Mouse (Mus musculus): Measurements from ENCODE around the gene Nkap.
A peak's percentile ranks its signal among the peaks of the same experiment; 100 is the strongest.
"Not testable (repeated sequence)": the region's sequence is repeated elsewhere in the genome, so short reads cannot be mapped to it uniquely, and the experiment has no call there.

Gene Nkap

DNA sequence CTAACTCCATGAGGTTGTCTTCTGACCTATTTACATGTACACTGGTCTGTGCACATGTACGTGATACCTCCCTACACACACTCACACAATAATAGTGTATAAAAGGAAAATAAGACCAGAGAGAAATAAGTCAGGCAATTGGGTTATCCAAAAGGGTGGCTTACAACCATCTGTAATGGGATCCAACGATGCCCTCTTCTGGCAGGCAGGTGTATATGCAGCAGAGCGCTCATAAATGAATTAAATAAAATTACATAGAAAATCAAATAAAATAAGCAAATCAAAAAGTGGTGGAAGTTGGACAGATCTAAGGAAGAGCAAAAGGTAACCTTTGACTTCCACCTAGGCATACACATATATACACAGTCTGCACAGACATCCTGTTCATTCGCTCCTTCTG is 31.2 kb downstream of the Nkap start:
- DNase-seq (ENCODE audit: low read depth, low spot score) = no peak

DNA sequence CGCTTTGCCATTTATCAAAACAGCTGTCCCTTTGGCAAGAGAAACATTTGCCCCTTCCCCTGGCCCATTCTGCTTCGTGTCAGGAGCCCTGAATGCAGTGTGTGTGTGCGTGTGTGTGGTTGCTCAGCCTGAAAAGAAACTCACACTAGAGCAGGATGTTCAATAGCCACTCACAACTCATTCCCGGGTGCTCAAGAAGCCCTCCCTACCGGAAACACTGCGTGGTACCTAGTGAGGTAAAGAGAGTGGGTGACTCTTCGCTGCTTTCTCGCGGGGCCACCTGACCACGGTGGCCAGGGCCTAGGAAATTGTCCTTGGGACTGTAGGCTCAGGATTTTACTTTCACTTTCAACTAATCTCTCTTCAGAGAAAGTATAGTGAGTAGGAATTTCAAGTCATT is 34.6 kb downstream of the Nkap start:
- no peak for DNase-seq (ENCODE audit: low read depth, low spot score)

DNA sequence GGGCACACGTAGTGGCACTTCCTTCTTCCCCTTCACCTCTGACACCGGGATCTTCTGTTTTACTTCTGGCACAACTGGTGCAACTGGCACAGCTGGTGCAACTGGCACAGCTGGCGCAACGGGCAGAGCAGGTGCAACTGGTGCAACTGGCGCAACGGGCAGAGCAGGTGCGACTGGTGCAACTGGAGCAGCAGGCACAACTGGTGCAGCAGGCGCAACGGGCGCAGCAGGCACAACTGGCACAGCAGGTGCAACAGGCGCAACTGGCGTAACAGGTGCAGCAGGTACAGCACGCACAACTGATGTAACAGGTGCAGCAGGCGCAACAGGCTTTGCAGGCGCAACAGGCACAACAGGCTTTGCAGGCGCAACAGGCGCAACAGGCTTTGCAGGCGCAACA is 36.5 kb downstream of the Nkap start:
- DNase-seq (ENCODE audit: low read depth, low spot score) = no peak

DNA sequence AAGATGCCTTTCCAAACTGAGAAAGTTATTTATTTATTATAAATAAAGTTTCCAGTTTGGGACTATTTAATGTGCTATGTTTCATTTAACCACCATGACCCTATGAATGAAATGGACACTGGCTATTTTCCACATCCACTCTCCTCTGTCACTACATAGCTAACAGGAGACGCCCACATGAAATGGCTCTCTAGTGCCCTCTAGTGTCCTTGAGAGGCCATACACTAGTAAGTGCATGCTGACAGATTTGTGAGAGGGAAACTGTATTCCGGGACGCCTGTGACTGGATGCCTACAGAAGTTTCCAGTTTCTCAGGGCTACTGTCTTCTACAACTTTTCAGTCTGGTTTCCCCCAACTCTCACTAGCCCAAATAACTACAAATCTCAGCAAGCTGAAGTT is 40.5 kb downstream of the Nkap start:
- DNase-seq (ENCODE audit: low read depth, low spot score) = no peak

GRCm38 (mm10) chrX:37168742-37169141 is 42.1 kb downstream of the Nkap start, which contains the start of gene Akap14:
TSS of gene Akap14 (minus strand) at chrX:37168842.
- no peak for DNase-seq (ENCODE audit: low read depth, low spot score)

DNA sequence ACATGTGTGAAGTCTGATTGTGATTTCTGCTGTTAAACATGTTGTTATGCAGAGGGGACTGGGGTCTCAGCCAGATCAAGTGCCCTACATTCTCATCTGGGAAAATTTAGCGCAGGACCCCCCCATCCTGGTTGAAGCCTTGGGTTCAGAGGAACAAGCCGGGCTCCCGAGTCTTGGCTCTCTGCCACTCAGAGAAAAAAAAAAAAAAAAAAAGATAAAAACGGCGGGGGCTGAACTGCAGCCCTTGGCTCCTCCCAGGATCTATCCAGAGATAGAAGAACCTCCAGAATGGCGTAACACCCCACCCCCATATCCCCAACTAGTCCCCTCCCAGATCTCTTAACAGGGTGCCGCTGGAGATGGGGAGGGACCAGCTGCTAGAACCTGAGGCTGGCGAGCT is 57.8 kb downstream of the Nkap start:
- not testable (repeated sequence) for DNase-seq (ENCODE audit: low read depth, low spot score)

GRCm38 (mm10) chrX:37190755-37191104 is 64.1 kb downstream of the Nkap start:
- DNase-seq (ENCODE audit: low read depth, low spot score) = no peak

DNA sequence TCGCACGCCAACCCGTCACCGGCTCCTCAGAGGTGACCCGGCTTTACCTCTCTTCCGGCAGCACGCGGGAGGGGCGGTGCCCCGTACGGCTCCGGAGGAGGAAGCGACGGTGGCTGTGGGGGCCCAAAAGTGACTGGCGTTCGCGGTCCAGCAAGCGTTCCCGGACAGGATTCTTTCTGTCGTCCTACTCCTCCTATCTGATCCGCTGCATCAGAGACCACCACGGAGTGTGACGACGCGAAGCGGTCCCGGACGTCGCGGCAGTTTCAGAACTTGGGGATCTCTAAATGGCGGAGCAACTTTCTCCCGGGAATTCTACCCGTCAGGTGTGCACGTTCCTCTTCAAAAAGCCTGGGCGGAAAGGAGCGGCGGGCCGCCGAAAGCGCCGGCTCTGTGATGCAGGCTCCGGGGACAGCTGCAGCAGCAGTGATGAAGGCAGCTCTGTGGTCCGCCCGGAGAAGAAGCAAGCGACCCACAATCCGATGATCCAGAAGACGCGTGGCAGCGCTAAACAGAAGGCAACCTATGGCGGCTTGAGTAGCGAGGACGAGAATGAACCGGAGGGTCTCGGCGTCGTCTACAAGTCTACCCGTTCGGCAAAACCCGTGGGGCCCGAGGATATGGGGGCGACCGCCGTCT is 64.6 kb downstream of the Nkap start, which contains the start of the genes Ndufa1 and Rnf113a1:
Gene Ndufa1 (minus strand): TSS at position 59 of the 639 bp plus-strand sequence.
Gene Rnf113a1 (plus strand): TSS at position 141 of the 639 bp plus-strand sequence.
- peak; percentile 71 for DNase-seq (ENCODE audit: low read depth, low spot score)

DNA sequence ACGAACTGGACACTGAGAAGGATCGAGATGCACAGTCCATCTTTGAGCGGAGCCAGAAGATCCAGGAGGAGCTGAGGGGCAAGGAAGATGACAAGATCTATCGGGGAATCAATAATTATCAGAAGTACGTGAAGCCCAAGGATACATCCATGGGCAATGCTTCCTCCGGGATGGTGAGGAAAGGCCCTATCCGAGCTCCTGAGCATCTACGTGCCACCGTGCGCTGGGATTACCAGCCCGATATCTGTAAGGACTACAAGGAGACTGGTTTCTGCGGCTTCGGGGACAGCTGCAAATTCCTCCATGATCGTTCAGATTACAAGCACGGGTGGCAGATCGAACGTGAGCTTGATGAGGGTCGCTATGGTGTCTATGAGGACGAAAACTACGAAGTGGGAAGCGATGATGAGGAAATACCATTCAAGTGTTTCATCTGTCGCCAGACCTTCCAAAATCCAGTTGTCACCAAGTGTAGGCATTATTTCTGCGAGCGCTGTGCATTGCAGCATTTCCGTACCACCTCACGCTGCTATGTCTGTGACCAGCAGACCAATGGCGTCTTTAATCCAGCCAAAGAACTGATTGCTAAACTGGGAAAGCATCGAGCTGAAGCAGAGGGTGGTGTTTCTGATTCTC is 65.3 kb downstream of the Nkap start:
- DNase-seq (ENCODE audit: low read depth, low spot score) = no peak

- DNase-seq (ENCODE audit: low read depth, low spot score) = no peak
Observed at GRCm38 (mm10) chrX:37198676-37199075, 72.1 kb downstream of the Nkap start.
